Mouse (Mus musculus): ENCODE measurements around the gene Pign. TPM values are rescaled to one million over a fixed set of nuclear protein-coding genes. Genes with fewer than 3 reads are reported as not detected.

Gene Pign
- 13.0 and 27.4 TPM in 2 replicates for total RNA-seq (2015; ENCODE audit: low replicate concordance)
- 26.7 and 33.8 TPM in 2 replicates for total RNA-seq (2017; ENCODE audit: low replicate concordance)

DNA sequence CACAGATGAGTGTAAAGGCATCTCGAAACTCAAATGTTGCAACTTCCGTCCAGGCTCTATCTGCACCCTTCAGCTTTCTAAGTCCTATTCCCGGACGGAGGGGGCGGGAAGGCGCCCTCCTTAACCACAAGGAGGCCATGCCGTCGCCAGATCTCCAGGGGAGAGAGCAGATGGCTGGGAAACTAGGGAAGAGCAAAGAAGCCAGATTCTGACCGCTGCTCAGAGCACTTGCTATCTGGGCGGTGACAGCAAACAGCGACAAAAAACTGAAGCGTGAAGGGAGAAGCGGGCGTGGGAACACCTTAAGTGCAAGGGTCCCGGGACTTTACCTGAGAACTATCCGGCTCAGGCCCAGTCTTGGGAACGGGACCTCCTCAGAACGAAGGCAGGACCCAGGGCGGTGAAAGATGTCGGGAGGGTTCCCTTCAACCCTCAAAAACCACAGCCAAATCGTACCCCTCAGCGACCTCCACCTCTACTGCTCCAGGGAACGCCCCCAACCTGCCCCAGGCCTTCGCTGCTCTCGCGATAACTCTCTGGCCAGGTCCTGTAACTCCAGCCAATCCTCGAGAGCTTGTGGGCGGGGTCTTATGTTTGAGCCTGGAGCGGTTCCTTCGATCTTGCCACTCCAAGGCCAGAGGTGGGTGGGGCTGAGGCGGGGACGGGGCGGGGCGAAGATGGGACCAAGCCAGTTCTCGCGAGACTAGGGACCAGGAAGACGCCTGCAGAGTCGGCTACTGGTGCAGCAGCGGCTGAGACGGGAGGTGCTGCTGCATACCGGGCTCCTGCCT lies at the start of gene Pign, which contains the start of gene Relch:
Gene Pign, minus strand, starts transcription at position 507 of the 791 bp plus-strand sequence.
Gene Relch, plus strand, starts transcription at position 691 of the 791 bp plus-strand sequence.
- ATAC-seq (replicated peaks; ENCODE audit: low FRiP score, poor library complexity, severe bottlenecking): peak; percentile 92

DNA sequence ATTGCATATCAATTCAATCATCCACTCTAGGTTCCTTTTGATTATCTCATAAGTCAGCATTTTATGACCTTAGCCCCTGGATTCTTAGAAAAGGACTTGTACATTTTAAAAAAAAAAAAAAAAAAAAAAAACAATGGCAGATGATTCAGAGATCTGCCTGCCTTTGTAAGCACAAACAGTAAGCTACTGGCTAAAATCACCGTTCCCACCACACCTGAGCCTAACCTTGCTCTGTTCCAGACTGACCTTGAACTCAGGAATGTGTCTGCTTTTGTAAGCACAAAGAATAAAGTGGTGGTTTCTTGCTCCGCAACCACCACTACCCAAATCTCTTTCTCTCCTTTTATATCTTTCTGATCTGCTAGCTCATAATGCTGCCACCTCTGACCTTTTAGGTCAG lies 49.3 kb upstream of the Pign start:
- ATAC-seq (replicated peaks; ENCODE audit: low FRiP score, poor library complexity, severe bottlenecking): no peak

DNA sequence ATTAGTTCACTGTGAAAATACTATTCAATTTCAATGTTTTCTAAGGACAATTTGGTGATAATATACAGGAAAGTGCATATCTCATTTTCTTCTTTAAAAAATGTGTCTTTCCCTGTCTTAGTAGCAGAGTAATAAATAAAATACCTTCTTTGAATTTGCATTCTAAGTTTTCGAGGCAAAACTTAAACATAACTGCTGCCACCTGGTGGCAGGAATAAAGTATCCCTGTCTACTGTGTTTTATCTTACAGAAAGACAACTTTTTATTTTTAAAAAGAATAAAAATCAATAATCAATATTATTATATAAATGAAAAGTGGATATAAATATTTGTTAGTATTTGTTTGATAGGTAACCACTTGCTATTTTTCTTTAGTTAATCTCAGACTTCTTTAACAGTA lies 47.8 kb upstream of the Pign start:
- no peak for ATAC-seq (replicated peaks; ENCODE audit: low FRiP score, poor library complexity, severe bottlenecking)

DNA sequence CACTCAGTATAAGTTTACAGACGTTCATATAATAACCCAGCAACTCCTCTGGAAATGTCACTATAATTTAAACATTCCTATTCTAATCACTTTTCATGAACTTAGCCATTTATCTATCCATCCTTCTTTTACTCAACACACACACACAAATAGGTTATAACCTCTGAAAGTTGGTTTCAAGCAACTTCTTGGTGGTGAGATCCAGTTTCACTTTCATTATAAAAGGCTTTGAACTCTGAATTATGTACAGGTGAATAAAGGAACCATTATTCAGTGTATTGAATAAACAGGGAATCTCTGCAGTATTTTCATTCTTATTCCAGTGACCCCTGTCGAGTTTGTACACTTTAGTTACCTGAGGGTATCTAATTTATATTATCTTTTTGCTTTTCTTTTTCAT lies 45.9 kb upstream of the Pign start:
- ATAC-seq (replicated peaks; ENCODE audit: low FRiP score, poor library complexity, severe bottlenecking): no peak

DNA sequence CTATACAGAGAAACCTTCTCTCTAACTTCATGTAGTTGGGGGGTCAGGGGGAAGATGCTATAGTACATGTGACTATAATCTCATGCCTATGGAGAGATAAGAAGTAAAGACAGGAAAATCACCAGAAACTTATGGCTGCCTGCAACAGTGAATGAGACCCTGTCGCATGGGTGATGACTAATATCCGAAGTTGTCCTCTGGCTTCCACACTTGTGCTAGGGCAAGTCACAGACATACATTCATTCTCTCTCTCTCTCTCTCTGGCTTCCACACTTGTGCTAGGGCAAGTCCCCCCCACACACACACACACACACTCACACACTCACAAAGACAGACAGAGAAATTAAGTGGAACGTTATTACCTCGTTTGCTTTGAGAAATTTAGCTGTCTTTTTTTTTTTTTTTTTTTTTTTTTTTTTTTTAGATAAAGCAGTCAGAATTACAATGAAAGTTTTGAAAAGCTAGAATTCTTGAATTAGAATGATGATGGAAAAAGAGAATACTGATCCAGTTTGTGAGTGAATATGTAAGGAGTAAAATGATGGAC lies 37.6 kb upstream of the Pign start:
- no peak for ATAC-seq (replicated peaks; ENCODE audit: low FRiP score, poor library complexity, severe bottlenecking)

DNA sequence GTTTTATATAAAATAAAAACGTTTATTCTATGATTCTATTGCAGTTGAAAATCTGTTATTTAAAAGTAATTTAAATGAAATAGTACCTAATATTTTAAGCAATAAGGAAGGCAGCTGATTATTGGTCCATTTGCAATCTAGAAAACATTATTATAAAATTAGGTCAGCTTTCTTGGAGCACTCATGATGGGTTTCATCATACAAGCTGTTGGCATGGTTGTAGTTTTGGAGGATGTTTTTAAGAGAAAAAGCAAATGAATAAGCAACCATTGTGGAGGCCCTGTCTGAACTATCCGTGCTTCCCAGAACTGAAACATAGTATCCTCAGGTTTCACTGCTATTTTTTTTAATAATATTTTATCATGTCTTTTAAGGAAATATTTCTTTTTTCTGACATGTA lies 32.1 kb upstream of the Pign start:
- no peak for ATAC-seq (replicated peaks; ENCODE audit: low FRiP score, poor library complexity, severe bottlenecking)

DNA sequence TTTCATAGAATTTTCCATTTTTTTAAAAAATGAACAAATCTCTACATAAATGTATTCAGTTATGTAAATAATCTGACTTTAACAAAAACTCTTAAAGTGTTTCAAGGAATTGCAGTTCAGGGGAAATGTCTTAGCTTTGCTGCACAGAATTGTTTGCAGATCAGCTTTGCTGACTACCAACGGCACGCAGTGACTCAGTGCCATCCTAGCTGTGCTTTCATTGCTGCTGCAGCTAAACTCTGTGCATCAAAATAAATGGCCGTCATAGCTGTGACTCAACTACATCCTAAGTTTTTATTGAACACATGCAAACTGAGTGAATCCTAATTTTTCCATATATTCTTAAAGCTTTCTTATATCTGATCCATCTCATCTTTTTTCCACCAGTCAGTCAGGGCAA lies 22.0 kb upstream of the Pign start:
- no peak for ATAC-seq (replicated peaks; ENCODE audit: low FRiP score, poor library complexity, severe bottlenecking)

DNA sequence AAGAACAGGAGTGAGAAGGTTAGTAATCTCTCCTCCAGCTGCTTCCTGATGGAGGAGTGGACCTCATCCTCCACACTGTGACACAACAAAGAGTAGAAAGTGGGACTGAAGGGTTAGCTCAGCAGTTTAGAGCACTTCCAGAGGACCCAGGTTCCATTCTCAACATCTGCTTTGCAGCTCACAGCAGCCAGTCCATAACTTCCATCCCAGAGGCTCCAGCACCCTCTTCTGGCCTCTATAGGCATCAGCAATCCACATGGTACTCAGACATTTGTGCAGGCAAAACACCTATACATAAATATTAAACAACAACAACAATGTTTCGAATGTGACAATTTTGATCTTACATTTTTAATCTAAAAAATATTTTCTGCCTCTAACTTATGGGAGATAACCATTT lies 17.1 kb upstream of the Pign start:
- ATAC-seq (replicated peaks; ENCODE audit: low FRiP score, poor library complexity, severe bottlenecking): peak; percentile 65; the same call in 1 of the 2 replicates

DNA sequence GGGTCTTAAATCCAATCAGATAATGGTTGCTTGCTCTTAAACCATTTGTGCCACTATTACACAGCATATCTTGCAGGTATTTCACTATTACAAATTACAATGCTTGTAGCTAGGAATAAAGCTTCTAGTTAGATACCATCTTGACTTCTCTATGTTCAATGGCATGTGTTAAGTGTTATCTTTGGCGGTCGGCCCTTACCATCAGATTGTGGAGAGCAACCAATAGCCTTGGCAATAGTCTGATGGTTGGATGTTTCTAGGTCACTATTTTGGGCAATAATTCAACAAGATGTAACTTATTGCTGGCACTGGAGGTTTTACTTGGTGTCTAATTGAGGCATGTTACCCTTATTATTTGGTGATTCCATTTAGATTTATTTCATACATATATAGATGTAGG lies 11.3 kb upstream of the Pign start:
- ATAC-seq (replicated peaks; ENCODE audit: low FRiP score, poor library complexity, severe bottlenecking): no peak

DNA sequence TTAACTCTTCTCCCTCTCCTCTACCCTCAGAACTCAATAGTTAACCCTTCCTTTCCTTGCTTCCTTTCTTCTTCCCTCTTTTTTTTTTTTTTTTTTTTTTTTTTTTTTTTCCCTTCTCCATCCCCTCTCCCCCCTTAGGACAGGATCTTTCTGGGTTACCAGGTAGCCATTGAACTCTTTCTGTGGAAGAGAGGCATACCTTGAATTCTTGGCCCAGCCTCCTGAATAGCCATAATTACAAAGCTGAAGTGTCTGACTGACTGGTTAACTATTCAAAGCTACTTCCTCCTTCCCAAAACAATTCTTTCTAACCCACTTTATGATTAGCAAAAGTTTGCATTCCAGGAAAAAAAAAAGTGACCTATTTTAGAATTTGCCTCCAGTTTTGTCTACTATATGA lies 6.2 kb upstream of the Pign start:
- no peak for ATAC-seq (replicated peaks; ENCODE audit: low FRiP score, poor library complexity, severe bottlenecking)

DNA sequence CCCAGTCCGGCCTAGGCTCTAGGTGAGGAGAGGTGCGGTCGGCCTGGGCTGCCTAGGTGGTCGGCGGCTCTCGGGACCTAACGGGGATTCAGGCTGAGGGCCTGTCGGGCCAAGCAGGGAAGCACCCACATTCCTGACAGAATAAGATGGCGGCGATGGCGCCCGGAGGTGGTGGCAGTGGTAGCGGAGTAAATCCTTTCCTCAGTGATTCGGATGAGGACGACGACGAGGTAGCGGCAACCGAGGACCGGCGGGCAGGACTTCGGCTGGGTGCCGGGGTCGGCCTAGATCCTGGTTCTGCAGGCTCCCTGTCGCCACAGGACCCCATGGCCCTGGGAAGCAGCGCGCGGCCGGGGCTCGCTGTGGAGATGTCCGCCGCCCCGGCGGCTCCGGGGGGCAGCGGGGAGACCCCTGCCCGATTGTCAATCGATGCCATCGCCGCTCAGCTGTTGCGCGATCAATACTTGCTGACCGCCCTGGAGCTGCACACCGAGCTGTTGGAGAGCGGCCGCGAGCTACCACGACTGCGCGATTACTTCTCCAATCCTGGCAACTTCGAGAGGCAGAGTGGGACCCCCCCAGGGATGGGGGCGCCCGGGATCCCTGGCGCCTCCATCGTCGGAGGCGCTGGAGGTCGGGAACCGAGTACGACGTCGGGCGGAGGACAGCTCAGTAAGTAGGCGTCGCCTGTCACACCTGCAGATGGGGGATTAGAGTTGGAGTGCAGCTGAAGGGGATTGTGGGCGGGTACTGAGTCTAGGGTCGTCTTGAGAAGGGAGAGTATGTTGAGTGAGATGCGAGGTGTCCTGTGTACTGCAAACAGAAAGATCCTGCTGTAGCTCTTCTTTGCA lies 710 bp upstream of the Pign start:
- ATAC-seq (replicated peaks; ENCODE audit: low FRiP score, poor library complexity, severe bottlenecking): peak; percentile 17; the same call in 1 of the 2 replicates

DNA sequence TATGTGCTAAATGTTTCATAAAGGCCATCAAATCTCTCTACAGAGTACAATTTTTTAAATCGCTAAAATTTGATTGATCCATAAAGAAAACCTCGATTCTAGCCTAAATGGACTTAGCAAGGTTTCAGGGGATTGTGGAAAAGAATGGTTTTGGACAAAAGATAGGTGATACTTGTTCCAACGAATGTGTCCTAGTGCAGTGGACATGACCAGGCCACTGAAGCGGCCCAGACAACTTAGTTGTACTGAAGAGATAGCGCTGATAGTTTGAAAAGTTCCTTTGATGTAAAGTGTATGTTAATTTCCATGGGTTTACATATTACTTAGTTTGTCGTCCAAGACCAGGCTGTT lies 682 bp downstream of the Pign start:
- peak; percentile 5 for ATAC-seq (replicated peaks; ENCODE audit: low FRiP score, poor library complexity, severe bottlenecking)

DNA sequence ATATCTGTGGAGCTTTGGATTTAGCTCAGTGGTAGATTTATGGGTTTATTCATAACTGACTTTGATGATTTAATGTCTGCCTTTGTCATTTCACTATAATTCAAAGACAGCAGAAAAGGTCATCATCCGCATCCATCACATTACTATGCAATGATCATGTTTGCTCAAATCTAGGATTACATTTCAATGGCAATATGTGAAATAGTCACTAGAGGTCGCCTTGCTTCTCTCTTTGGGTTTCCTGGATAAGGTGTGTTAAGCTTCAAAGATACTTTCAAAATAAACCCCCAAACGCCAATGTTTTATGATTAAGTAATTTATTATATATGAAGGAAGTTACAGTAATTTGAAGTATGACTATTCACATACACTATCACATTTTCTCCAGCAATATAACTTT lies 3.5 kb downstream of the Pign start:
- no peak for ATAC-seq (replicated peaks; ENCODE audit: low FRiP score, poor library complexity, severe bottlenecking)

DNA sequence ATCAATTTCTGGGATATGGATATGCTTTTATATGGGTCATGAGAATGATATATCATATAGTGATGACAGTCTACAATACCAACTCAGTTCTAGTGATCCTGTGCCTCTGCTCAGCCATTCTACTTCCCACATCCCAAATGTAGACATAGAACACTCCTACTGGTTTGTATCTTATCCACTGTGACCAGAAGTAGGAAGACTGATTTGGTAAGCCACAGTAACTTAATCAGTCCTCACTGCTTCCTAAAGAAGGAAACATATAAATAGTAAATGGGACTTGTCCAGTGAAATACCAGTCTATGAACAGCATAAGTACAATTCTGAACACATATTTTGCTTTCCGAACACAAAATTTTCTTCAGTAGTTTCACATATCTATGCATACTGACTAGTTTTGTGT lies 9.5 kb downstream of the Pign start:
- ATAC-seq (replicated peaks; ENCODE audit: low FRiP score, poor library complexity, severe bottlenecking): no peak

DNA sequence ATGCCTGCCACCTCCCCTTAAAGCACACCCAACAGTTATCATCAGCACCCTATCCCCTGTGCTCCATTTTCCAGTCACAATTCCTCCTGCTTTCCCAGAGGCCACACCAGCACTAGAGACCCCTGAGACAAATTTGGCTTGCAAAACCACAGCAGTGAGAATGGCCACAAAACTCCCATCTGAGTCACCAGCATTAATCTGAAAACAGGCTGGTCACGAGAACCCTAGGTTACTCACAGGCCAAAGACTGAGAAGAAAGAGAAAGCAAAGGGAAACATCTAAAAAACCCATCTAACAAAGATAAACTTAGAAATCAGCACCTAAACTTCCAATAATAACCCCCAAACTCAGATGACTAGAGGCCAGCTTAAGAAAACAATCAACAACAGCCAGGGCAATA lies 12.8 kb downstream of the Pign start:
- no peak for ATAC-seq (replicated peaks; ENCODE audit: low FRiP score, poor library complexity, severe bottlenecking)

DNA sequence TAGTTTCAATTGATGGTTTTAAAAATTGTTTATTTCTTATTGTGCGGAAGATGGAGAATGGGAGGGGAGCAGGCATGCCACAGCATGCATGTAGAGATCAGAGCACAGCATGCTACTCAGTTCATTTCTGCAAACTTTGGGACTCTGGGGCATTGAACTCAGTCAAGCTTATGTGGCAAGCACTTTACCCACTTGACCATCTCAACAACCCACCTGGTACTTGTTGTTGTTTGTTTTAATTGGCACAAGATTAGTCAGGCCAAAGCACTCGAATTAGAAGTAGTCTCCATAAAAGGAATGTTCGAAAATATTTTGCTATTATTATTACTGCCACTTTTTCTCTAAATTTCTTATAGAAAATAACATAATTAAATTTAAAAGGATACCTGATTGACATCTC lies 19.4 kb downstream of the Pign start:
- ATAC-seq (replicated peaks; ENCODE audit: low FRiP score, poor library complexity, severe bottlenecking): no peak

DNA sequence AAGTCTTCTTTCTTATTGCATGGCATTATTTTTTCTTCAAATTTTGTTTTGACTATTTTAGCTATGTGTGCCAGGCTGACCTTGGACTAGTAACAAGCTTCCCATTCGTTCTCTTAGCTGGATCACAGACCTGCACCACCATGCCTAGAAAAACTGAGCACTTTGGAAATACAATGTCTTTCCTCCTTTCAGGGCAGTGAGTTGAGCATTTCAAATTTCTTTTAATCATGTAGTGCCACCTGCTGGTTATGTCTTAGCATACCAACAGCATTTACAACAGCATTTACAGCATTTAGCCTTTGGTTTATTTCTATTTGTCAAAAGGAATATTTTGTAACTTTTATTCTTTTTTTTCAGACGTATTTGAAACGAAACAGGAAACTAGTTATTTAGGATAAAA lies 33.0 kb downstream of the Pign start:
- ATAC-seq (replicated peaks; ENCODE audit: low FRiP score, poor library complexity, severe bottlenecking): no peak

DNA sequence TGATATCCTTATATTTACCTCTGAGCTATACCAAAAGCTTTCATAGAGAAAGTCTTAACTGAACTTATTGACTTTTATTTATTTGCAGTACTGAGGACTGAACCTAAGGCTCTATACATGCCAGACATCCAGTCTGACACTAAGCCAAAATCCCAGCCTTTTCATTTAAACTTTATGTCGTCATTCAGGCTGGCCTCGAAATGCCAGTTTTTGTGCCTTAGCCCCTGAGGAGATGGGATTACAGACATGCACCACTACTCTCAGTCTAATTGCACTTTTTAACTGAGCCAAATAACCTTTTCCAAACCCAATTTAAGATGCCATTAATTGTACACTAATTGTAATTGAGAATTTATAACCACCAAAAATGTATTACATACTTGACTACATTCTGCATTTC lies 73.8 kb downstream of the Pign start:
- no peak for ATAC-seq (replicated peaks; ENCODE audit: low FRiP score, poor library complexity, severe bottlenecking)

DNA sequence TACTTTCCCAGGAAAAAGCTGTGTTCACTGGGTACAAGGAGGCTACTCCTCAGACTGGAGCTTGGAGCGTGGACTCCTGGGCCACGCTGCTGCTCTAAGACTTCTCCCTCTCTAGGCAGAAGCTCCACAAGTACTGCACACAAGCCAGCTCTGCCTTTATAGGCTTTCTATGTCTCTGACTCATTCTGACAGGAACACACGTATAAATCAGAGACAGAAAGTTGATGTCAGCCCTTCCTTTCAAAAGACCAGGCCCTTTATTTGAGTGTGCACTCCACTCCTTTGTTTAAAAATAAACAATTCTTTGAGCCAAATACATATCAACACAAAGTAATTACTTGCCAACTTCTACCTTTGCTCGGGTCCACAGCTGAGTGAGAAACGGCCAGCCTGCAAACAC lies 74.8 kb downstream of the Pign start:
- ATAC-seq (replicated peaks; ENCODE audit: low FRiP score, poor library complexity, severe bottlenecking): no peak

DNA sequence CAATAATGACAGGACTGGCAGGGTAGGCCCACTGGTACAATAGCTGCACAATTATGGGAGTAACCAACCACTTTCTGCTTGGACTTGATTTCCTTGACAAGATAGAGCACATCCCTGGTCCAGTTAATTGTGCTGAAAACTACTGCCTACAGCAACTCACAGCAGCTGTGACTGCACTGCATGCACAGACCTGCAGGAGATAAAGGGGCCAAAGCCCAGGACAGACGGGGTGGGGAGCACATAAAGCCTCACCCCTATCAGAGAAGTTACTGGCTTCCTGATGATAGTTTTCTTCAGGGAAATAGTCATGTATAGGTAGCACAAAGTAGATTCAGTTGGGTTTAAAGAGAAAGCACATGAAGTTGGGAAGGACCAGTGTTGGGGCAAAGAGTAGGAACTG lies 80.7 kb downstream of the Pign start:
- no peak for ATAC-seq (replicated peaks; ENCODE audit: low FRiP score, poor library complexity, severe bottlenecking)

DNA sequence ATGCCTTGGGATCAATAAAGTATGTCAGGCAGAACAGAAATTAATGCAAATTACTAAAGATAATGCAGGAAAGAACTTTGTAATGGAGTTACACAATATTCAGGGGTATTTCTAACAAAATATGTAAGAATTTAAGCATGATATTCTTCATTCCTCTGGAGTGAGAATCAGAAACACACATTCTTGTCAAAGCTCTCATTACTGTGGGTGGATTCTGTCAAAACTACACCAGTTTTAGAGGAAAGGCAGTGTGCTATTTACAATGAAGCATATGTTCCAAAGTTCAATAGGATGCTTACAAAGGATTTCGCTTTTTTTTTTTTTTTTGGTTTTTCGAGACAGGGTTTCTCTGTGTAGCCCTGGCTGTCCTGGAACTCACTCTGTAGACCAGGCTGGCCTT lies 82.6 kb downstream of the Pign start:
- no peak for ATAC-seq (replicated peaks; ENCODE audit: low FRiP score, poor library complexity, severe bottlenecking)
